Mouse (Mus musculus) layer of hippocampus, postnatal 36 days (tissue): ENCODE measurements around the gene Cldn3. TPM values are rescaled to one million over a fixed set of nuclear protein-coding genes. Genes with fewer than 3 reads are reported as not detected.
A peak's percentile ranks its signal among the peaks of the same experiment; 100 is the strongest.

ENCODE experiments used
- DNase-seq, 2 experiments: peaks; one replicate each; pipeline ENCODE4 v3.0.0; 2022
- total RNA-seq, 2 experiments: library from RNA; stranded (reverse); gene quantifications; 2 replicates each; pipeline ENCODE4 v1.2.3; 2021

Gene Cldn3
- total RNA-seq, 2 experiments from 2014 or later: 0.61 to 0.92 TPM

DNA sequence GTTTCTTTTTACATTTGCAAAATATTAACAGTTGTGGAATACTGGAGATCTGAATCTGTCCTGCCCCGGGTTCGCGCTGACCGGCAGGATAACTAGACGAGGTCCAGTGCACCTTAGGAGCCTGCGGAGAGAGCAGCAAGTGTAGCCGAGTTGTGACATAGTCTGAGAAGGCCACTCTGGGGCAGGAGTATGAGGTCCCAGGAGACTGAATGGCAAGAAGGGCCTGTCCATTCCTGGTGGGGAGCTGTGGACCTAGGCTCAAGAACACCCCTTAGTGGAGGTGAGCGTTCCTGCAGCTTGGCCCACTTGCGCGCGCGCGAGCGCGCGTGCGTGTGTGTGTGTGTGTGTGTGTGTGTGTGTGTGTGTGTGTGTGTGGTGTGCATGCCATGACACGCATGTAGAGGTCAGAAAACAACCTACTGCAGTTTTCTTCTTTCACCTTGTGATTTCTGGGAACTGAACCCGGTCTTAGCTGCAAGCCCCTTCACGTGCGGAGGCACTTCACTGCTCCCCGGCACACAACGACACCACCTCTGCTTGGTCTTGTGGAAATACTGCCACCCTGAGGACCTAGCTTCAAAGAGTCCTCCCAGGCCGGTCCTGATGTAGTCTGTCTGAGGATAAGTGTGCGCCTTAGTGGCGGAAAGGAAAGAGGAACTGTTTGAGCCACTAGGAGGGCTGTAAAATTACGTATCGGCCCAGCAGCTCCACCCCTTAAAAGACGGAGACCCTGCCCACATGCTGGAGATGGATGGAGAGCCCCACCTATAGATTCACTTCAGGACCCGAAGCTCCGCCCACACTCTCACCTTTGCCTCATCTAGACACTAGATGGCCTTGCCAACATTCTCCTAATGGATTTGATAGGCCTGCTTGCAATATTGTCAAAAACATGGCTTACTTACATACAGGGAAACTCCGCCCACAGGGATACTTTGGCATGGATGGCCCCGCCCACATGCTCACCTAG lies 19.9 kb upstream of the Cldn3 start:
- DNase-seq: peak in 1 of 2 experiments; percentile 20

GRCm38 (mm10) chr5:134967164-134967944 lies 18.7 kb upstream of the Cldn3 start:
- DNase-seq: no peak

GRCm38 (mm10) chr5:134970671-134971070 lies 15.3 kb upstream of the Cldn3 start:
- DNase-seq: no peak

- DNase-seq: no peak
Observed at GRCm38 (mm10) chr5:134973081-134973480, 12.9 kb upstream of the Cldn3 start.

- no peak for DNase-seq
Observed at GRCm38 (mm10) chr5:134973526-134973925, 12.5 kb upstream of the Cldn3 start.

DNA sequence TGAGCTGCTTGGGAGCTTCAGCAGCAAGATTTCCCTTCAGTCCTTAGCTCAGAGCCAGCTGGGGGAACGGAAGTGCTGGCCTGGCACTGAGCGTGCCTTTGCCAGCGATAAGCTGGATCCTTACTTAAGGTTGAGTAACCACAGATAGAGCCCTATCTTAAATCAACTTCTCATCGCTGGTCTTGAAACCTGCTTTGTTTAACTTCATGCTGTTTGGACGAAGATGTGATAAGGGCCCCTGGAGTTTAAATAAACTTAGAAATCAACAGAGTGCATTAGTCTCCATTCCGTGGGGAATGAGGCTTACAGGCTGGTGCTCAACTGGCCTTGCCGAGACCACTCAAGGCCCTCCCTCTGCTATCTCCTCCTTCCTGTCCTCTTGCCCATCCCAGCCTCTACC lies 11.7 kb upstream of the Cldn3 start:
- DNase-seq: no peak

- DNase-seq: no peak
Observed at GRCm38 (mm10) chr5:134974921-134975320, 11.1 kb upstream of the Cldn3 start.

DNA sequence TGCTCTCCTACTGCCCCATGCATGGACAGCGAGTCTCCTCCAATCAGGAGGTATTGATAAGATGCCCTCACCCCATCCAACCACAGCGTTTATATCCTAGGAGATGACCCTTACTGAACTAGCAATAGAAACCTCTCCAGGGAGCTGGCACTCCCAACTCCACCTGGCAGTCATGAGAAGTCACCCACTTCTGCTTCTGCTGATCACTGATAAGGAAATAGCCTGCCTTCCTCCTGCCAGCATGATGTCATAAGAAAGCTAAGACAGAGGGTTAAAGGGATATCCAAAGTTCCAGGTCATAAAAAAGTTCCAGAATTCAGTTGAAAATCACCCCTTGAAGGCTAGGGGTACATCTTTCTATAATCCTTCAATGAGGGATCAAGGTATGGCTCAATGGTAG lies 9.8 kb upstream of the Cldn3 start:
- no peak for DNase-seq

- DNase-seq: no peak
Observed at GRCm38 (mm10) chr5:134976577-134977250, 9.3 kb upstream of the Cldn3 start.

DNA sequence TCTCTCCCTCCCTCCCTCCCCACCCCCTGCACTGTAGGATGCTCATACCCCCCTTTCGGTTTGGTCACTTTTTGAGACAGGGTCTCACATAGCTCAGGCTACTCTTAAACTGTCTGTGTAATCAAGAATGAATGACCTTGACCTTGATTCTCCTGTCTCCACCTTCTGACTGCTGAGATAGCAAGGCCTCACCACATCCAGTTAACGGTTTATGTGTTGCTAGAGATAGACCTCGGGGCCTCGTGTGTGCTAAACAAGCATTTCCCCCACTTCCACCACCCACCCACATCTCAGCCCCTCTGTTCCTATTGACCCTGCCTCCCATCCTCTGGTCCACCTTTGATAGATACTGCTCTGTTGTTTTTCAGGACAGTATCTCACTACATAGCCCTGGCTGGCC lies 8.2 kb upstream of the Cldn3 start:
- no peak for DNase-seq

- no peak for DNase-seq
Observed at GRCm38 (mm10) chr5:134981149-134981548, 4.9 kb upstream of the Cldn3 start.

DNA sequence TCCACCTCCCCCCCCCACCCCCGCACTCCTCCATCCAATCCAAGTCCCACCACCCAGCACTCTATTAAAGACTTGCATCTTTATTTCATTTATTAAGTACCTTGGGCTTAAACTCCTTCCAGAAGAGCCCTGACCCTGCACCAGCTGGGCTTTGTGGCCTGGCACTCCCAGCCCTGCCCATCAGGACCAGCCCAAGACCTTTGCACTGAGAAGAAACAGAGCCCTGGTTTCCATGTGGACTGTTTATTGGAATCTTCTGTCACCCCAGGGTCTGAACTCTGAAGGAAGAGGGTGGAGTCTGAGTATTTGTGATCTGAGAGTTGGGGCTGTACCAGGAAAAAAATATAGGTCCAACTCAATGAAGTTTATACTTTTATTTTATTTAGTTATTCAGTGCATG lies 2.9 kb upstream of the Cldn3 start:
- no peak for DNase-seq

- DNase-seq: no peak
Observed at GRCm38 (mm10) chr5:134983771-134984170, 2.2 kb upstream of the Cldn3 start.

GRCm38 (mm10) chr5:134986298-134987268 lies 569 bp downstream of the Cldn3 start:
- DNase-seq: no peak

DNA sequence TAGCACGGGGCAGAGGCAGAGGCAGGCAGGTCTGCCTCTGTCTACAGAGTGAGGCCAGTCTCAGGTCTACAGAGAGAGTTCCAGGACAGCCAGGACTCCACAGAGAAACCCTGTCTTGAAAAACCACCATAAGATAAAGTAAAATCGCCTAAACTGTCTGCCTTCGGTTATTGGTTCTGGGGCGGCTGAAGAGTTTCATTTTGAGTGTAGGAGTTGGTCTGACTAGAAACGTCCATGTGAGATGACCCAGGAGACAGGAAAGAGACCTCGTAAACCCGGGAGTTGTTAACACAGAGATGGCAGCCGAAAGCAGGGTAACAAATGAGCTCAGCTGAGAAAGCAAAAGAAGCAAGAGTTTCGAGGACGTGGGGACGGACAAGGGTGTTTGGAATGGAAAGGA lies 3.2 kb downstream of the Cldn3 start:
- DNase-seq: no peak

- DNase-seq: no peak
Observed at GRCm38 (mm10) chr5:134989741-134990140, 3.7 kb downstream of the Cldn3 start.

- DNase-seq: no peak
Observed at GRCm38 (mm10) chr5:134992566-134992965, 6.6 kb downstream of the Cldn3 start.

GRCm38 (mm10) chr5:134998359-134998758 lies 12.3 kb downstream of the Cldn3 start:
- no peak for DNase-seq

DNA sequence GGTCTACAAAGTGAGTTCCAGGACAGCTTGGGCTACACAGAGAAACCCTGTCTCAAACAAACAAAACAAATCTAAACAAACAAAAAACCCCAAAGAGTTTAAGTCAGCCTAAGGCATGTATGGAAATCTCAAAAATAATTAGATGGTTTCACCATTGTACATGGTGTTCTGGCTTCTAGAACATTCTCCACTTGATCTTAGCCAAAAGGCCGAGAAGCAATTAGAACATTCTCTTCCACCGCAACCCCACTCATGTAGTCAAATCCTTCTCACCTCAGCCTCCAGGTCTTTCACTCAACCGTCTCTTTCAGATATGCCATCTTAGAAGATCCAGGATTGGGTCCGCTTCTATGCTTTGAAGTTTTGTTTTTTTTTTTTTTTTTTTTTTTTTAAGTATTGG lies 13.8 kb downstream of the Cldn3 start:
- no peak for DNase-seq

DNA sequence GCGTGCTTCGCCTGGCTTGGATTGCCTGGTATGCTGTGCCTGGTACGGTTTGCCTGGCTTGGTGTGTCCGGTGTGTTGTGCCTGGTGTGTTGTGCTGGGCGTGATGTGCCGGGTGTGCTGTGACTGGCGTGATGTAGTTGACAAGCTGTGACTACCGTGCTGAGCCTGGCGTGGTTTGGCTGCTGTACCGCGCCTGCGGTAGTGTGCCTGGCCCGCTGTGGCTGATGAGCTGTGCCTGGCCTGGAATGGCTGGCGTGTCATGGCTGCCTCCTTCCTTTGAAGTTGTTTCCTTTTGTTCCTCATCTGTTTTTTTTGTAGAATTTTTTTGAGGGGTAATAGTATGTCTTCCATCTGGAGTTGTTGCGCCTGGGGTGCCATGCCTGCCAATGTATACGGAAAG lies 14.7 kb downstream of the Cldn3 start:
- DNase-seq: peak in 1 of 2 experiments; percentile 20

- no peak for DNase-seq
Observed at GRCm38 (mm10) chr5:135001309-135001708, 15.3 kb downstream of the Cldn3 start.

DNA sequence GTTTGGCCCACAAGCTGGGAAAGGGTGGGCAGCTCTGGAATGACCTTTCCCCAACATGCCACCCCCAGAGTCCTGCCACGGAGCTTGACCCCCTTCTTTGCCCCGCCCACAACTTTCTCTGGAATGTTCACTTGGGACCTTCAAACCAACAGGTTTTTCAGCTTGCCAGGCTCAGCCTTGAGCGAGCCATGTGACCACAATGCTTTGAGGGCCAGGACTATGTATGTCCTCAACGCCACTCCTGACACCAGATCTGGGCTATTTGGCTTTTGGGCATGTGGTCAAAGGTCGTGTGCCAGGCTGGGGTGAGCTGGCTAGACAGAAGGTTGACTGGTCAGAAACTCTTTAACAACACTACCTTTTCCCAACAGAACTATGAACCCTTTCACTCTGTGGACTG lies 16.1 kb downstream of the Cldn3 start:
- no peak for DNase-seq
